ENCODE assay signal across 8 mouse cellular contexts in the genomic region with DNA sequence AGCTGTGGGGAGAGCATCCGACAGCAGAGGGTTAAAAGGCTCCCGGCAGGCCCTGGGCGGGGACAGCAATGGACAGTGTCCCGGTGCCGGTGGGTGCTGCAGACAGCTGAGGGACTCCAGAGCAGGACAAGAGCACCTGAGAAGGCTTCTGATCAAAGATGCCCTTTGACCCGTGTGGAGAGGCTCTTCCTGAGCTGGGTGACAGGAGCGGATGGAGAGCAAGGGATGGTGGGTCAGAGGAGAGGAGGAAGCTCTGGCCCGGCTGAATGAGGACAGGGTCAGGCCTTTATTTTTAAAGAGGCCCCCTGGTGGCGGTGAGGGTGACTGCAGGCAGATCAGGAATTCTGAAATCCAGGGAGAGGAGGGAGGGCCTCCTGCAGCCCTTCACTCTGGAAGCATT. TPM values are rescaled to one million over a fixed set of nuclear protein-coding genes. Genes with fewer than 3 reads are reported as not detected.
A peak's percentile ranks its signal among the peaks of the same experiment; 100 is the strongest.
DNase-seq lines count a peak whose midpoint lies in the region; ATAC-seq and TF ChIP-seq lines count a peak whose summit lies in the region.

No protein-coding gene starts in this region.

- H3K27me3 ChIP-seq in forebrain, embryonic 12.5 days = peaks cover 13% of the 10 kb centered on the region; the same call in 1 of the 2 replicates
- peaks cover 6% of the 10 kb centered on the region for H3K27me3 ChIP-seq in heart, embryonic 16.5 days (ENCODE audit: control insufficient read depth, insufficient read depth, low read length)
- peaks cover 16% of the 10 kb centered on the region for H3K27me3 ChIP-seq in liver, embryonic 14.5 days (ENCODE audit: control insufficient read depth, insufficient read depth, low read length)
- no peaks in the 10 kb centered on the region for H3K27me3 ChIP-seq in neural tube, embryonic 12.5 days (replicated peaks)

- H3K9ac ChIP-seq in forebrain, embryonic 12.5 days = peak overlapping the region; percentile 48
- H3K9ac ChIP-seq in heart, embryonic 16.5 days (ENCODE audit: low read length) = peak overlapping the region; percentile 77
- H3K9ac ChIP-seq in liver, embryonic 14.5 days (replicated peaks) = no peak overlapping the region
- peak overlapping the region; percentile 36 for H3K9ac ChIP-seq in neural tube, embryonic 12.5 days

- H3K27ac ChIP-seq in forebrain, embryonic 12.5 days = no peak overlapping the region
- H3K27ac ChIP-seq in heart, embryonic 16.5 days (ENCODE audit: low read length) = no peak overlapping the region
- H3K27ac ChIP-seq in liver, embryonic 14.5 days = no peak overlapping the region
- H3K27ac ChIP-seq in neural tube, embryonic 12.5 days = no peak overlapping the region

- TF ChIP-seq EP300 in liver, embryonic 14.5 days (IDR thresholded peaks at IDR 0.05; ENCODE audit: low read depth) = no peak

- H3K9me3 ChIP-seq in forebrain, embryonic 12.5 days = no peaks in the 10 kb centered on the region
- no peaks in the 10 kb centered on the region for H3K9me3 ChIP-seq in heart, embryonic 16.5 days (replicated peaks; ENCODE audit: control insufficient read depth, low read length)
- H3K9me3 ChIP-seq in liver, embryonic 14.5 days (ENCODE audit: control insufficient read depth, low read length) = no peaks in the 10 kb centered on the region
- no peaks in the 10 kb centered on the region for H3K9me3 ChIP-seq in neural tube, embryonic 12.5 days

- peak overlapping the region; percentile 50 for H3K4me2 ChIP-seq in forebrain, embryonic 12.5 days
- peak overlapping the region; percentile 72 for H3K4me2 ChIP-seq in heart, embryonic 16.5 days (ENCODE audit: low read depth, low read length)
- H3K4me2 ChIP-seq in liver, embryonic 14.5 days (ENCODE audit: low read depth) = peak overlapping the region; percentile 50
- peak overlapping the region; percentile 56 for H3K4me2 ChIP-seq in neural tube, embryonic 12.5 days (replicated peaks)

- WGBS in forebrain, embryonic 12.5 days = 2% methylated on average over 9 of the region's 9 CpGs
- WGBS in heart, embryonic 16.5 days = 5% methylated on average over 9 of the region's 9 CpGs
- WGBS in liver, embryonic 14.5 days (ENCODE audit: insufficient replicate concordance) = 13% methylated on average over 9 of the region's 9 CpGs
- WGBS in neural tube, embryonic 12.5 days = 6% methylated on average over 9 of the region's 9 CpGs

- peak; percentile 61 for ATAC-seq in forebrain, embryonic 12.5 days (ENCODE audit: low FRiP score)
- peak; percentile 62 for ATAC-seq in heart, embryonic 16.5 days (replicated peaks; ENCODE audit: extremely low read depth, insufficient read depth, low FRiP score)
- peak; percentile 42 for ATAC-seq in liver, embryonic 14.5 days (ENCODE audit: insufficient read depth)
- ATAC-seq in neural tube, embryonic 12.5 days (ENCODE audit: low FRiP score, low read depth) = peak; percentile 61

- peak; percentile 91 for TF ChIP-seq CTCF in liver, embryonic 14.5 days (IDR thresholded peaks at IDR 0.05; ENCODE audit: low read depth)

- peak overlapping the region; percentile 22; the same call in 1 of the 2 replicates for H3K4me3 ChIP-seq in forebrain, embryonic 12.5 days (replicated peaks)
- peak overlapping the region; percentile 52 for H3K4me3 ChIP-seq in heart, embryonic 16.5 days (ENCODE audit: low read length)
- H3K4me3 ChIP-seq in liver, embryonic 14.5 days (ENCODE audit: insufficient read depth in 1 of 2, low read depth in 2 of 2, low read length in 2 of 2) = peak overlapping the region in 1 of 2 experiments; percentile 19; a peak in 2 of 4 replicates
- H3K4me3 ChIP-seq in neural tube, embryonic 12.5 days = peak overlapping the region; percentile 20; the same call in 1 of the 2 replicates

- H3K36me3 ChIP-seq in forebrain, embryonic 12.5 days (replicated peaks) = peaks cover 42% of the 10 kb centered on the region
- peaks cover 21% of the 10 kb centered on the region for H3K36me3 ChIP-seq in heart, embryonic 16.5 days (ENCODE audit: control insufficient read depth, insufficient read depth)
- H3K36me3 ChIP-seq in liver, embryonic 14.5 days (replicated peaks; ENCODE audit: control insufficient read depth, insufficient read depth, low read depth) = peaks cover 22% of the 10 kb centered on the region
- peaks cover 43% of the 10 kb centered on the region for H3K36me3 ChIP-seq in neural tube, embryonic 12.5 days

- DNase-seq in CD4-positive helper T cell, adult 2 months (ENCODE audit: low read depth, low spot score) = peak; percentile 51
- peak; percentile 47 for DNase-seq in c-Kit-negative CD71-positive TER-119-positive erythroid progenitor cells, embryonic 14.5 days (ENCODE audit: low read depth, low spot score)
- peak; percentile 84 to 87 for DNase-seq in kidney, postnatal 25 days
- DNase-seq in liver, embryonic 14.5 days (ENCODE audit: low read depth in 3 of 3, low spot score in 3 of 3) = peak in 2 of 3 experiments; percentile 36 to 45
- peak; percentile 19 for DNase-seq in telencephalon, adult 2 months (ENCODE audit: low read depth, low spot score)

- H3K4me1 ChIP-seq in forebrain, embryonic 12.5 days = peaks cover 7% of the 10 kb centered on the region
- peaks cover 5% of the 10 kb centered on the region for H3K4me1 ChIP-seq in heart, embryonic 16.5 days (ENCODE audit: control insufficient read depth, insufficient read depth, low read length)
- 0 out of 4 replicates have a peak, but pooled peaks cover 0 to 5% of the 10 kb centered on the region in 2 experiments for H3K4me1 ChIP-seq in liver, embryonic 14.5 days (replicated peaks; ENCODE audit: control insufficient read depth in 2 of 2, insufficient read depth in 2 of 2, low read length in 1 of 2)
- peaks cover 9% of the 10 kb centered on the region; the same call in 1 of the 2 replicates for H3K4me1 ChIP-seq in neural tube, embryonic 12.5 days

RNA-seq across cellular contexts. Expression of gene Triobp, which starts 4.9 kb away (rescaled TPM):
- 40.4 and 46.9 TPM in 2 replicates for polyA plus RNA-seq in forebrain, embryonic 12.5 days (2016; fragmentation: Nextera tagmentation; extraction: Ambion mirVana)
- 47.9 and 53.7 TPM in 2 replicates for polyA plus RNA-seq in heart, embryonic 16.5 days (2015; fragmentation: Nextera tagmentation; extraction: Ambion mirVana)
- polyA plus RNA-seq in liver, embryonic 14.5 days (2012; rRNA removed) = 16.1 and 17.0 TPM in 2 replicates
- 12.3 and 13.6 TPM in 2 replicates for polyA plus RNA-seq in liver, embryonic 14.5 days (2014; fragmentation: Nextera tagmentation; extraction: Ambion mirVana)
- polyA plus RNA-seq in neural tube, embryonic 12.5 days (2016; fragmentation: Nextera tagmentation; extraction: Ambion mirVana) = 35.2 and 42.0 TPM in 2 replicates

RNA-seq across cellular contexts. Expression of gene Nol12, which starts 7.9 kb away (rescaled TPM):
- 53.5 and 56.4 TPM in 2 replicates for polyA plus RNA-seq in forebrain, embryonic 12.5 days (2016; fragmentation: Nextera tagmentation; extraction: Ambion mirVana)
- 28.3 and 33.7 TPM in 2 replicates for polyA plus RNA-seq in heart, embryonic 16.5 days (2015; fragmentation: Nextera tagmentation; extraction: Ambion mirVana)
- polyA plus RNA-seq in liver, embryonic 14.5 days (2012; rRNA removed) = 7.9 and 17.5 TPM in 2 replicates
- polyA plus RNA-seq in liver, embryonic 14.5 days (2014; fragmentation: Nextera tagmentation; extraction: Ambion mirVana) = 31.9 and 32.7 TPM in 2 replicates
- polyA plus RNA-seq in neural tube, embryonic 12.5 days (2016; fragmentation: Nextera tagmentation; extraction: Ambion mirVana) = 58.4 and 62.4 TPM in 2 replicates

RNA-seq across cellular contexts. Expression of gene Lgals1, which starts 16.1 kb away (rescaled TPM):
- polyA plus RNA-seq in forebrain, embryonic 12.5 days (2016; fragmentation: Nextera tagmentation; extraction: Ambion mirVana) = 216 and 321 TPM in 2 replicates
- polyA plus RNA-seq in heart, embryonic 16.5 days (2015; fragmentation: Nextera tagmentation; extraction: Ambion mirVana) = 718 and 722 TPM in 2 replicates
- 447 and 459 TPM in 2 replicates for polyA plus RNA-seq in liver, embryonic 14.5 days (2012; rRNA removed)
- polyA plus RNA-seq in liver, embryonic 14.5 days (2014; fragmentation: Nextera tagmentation; extraction: Ambion mirVana) = 641 and 675 TPM in 2 replicates
- 327 and 328 TPM in 2 replicates for polyA plus RNA-seq in neural tube, embryonic 12.5 days (2016; fragmentation: Nextera tagmentation; extraction: Ambion mirVana)

RNA-seq across cellular contexts. Expression of gene Pdxp, which starts 28.9 kb away (rescaled TPM):
- polyA plus RNA-seq in forebrain, embryonic 12.5 days (2016; fragmentation: Nextera tagmentation; extraction: Ambion mirVana) = 51.7 and 53.6 TPM in 2 replicates
- 16.9 and 18.3 TPM in 2 replicates for polyA plus RNA-seq in heart, embryonic 16.5 days (2015; fragmentation: Nextera tagmentation; extraction: Ambion mirVana)
- polyA plus RNA-seq in liver, embryonic 14.5 days (2012; rRNA removed) = 9.3 and 9.7 TPM in 2 replicates
- 6.4 and 7.8 TPM in 2 replicates for polyA plus RNA-seq in liver, embryonic 14.5 days (2014; fragmentation: Nextera tagmentation; extraction: Ambion mirVana)
- 44.6 and 47.1 TPM in 2 replicates for polyA plus RNA-seq in neural tube, embryonic 12.5 days (2016; fragmentation: Nextera tagmentation; extraction: Ambion mirVana)

RNA-seq across cellular contexts. Expression of gene Sh3bp1, which starts 43.1 kb away (rescaled TPM):
- polyA plus RNA-seq in forebrain, embryonic 12.5 days (2016; fragmentation: Nextera tagmentation; extraction: Ambion mirVana) = 10.3 TPM in 2 replicates
- 19.8 and 20.0 TPM in 2 replicates for polyA plus RNA-seq in heart, embryonic 16.5 days (2015; fragmentation: Nextera tagmentation; extraction: Ambion mirVana)
- polyA plus RNA-seq in liver, embryonic 14.5 days (2012; rRNA removed) = 22.2 and 23.2 TPM in 2 replicates
- polyA plus RNA-seq in liver, embryonic 14.5 days (2014; fragmentation: Nextera tagmentation; extraction: Ambion mirVana) = 13.3 and 15.3 TPM in 2 replicates
- polyA plus RNA-seq in neural tube, embryonic 12.5 days (2016; fragmentation: Nextera tagmentation; extraction: Ambion mirVana) = 9.6 and 10.0 TPM in 2 replicates

Comparison
In these comparisons a context has a peak if more than half of its experiments do, and no peak if none do; other contexts are left out.
1. DNase-seq: peak in every context shown above with its lines; median percentile 86 in kidney, postnatal 25 days; 51 in CD4-positive helper T cell, adult 2 months; 47 in c-Kit-negative CD71-positive TER-119-positive erythroid progenitor cells, embryonic 14.5 days; 40 in liver, embryonic 14.5 days; 19 in telencephalon, adult 2 months.